ENCODE assay signal across 8 mouse cellular contexts in the genomic region with DNA sequence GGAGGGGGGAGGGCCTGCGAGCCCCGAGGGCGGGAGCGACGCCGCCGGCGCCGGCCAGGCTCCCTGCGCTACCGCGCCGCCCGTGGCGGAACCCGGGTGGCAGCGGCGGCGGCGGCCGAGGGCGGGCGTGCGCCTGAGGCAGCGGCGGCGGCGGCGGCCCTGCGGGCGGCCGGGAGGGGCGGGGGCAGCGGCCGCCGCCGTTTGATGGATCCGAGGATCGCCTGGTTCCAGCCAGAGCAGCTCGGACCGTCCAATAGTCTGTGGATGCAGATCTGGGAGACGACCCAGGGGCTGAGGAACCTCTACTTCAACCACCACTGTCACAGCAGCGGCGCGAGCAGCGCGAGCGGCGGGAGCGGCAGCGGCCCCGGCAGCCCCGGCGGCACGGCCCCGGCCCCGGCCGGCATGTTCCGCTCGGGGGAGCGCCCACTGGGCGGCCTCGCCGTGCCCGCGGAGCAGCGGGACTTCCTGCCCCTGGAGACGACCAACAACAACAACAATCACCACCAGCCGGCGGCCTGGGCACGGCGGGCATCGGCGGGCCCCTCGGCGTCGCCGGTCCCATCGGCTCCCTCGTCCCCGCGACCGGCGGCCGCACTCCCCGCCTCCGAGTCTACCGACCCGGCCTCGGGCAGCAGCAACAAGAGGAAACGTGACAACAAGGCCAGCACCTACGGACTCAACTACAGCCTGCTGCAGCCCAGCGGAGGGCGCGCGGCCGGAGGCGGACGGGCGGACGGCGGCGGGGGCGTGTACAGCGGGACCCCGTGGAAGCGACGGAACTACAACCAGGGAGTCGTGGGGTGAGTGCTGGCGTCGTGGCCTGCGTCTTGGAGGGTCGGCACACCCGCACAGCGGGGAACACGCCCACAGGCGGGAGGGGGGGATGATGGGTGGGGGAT. TPM values are rescaled to one million over a fixed set of nuclear protein-coding genes. Genes with fewer than 3 reads are reported as not detected.
DNase-seq lines count a peak whose midpoint lies in the region; ATAC-seq and TF ChIP-seq lines count a peak whose summit lies in the region.

No protein-coding gene starts in this region.

- peak overlapping the region; percentile 87 for H3K4me3 ChIP-seq in E14TG2a.4 (replicated peaks; ENCODE audit: low read length)
- peak overlapping the region; percentile 71 for H3K4me3 ChIP-seq in brown adipose tissue, adult 24 weeks (ENCODE audit: insufficient read depth, low read depth, low read length)
- H3K4me3 ChIP-seq in forebrain, embryonic 11.5 days (ENCODE audit: low read depth, low read length): peak overlapping the region; percentile 94
- peak overlapping the region; percentile 79 for H3K4me3 ChIP-seq in lung, embryonic 15.5 days
- H3K4me3 ChIP-seq in neural tube, embryonic 15.5 days (replicated peaks): peak overlapping the region; percentile 91

- no peaks in the 10 kb centered on the region for H3K9me3 ChIP-seq in E14TG2a.4 (ENCODE audit: low read length)
- H3K9me3 ChIP-seq in forebrain, embryonic 11.5 days (ENCODE audit: control insufficient read depth, low read length): no peaks in the 10 kb centered on the region
- no peaks in the 10 kb centered on the region for H3K9me3 ChIP-seq in lung, embryonic 15.5 days
- H3K9me3 ChIP-seq in neural tube, embryonic 15.5 days (replicated peaks): no peaks in the 10 kb centered on the region

- TF ChIP-seq CTCF in E14TG2a.4 (conservative IDR thresholded peaks at IDR 0.05; ENCODE audit: low read length): no peak

- peaks cover 3% of the 10 kb centered on the region; the same call in 1 of the 2 replicates for H3K27me3 ChIP-seq in E14TG2a.4 (ENCODE audit: insufficient read depth, low read length)
- no peaks in the 10 kb centered on the region for H3K27me3 ChIP-seq in forebrain, embryonic 11.5 days (ENCODE audit: control insufficient read depth, insufficient read depth, low read length)
- no peaks in the 10 kb centered on the region for H3K27me3 ChIP-seq in lung, embryonic 15.5 days
- H3K27me3 ChIP-seq in neural tube, embryonic 15.5 days (replicated peaks): no peaks in the 10 kb centered on the region

- intact Hi-C loops in heart, postnatal 10 days (cut with DNase I): loop anchor here (2.0 to 5.0 kb wide), 3 partner anchors 45 to 427 kb away; a partner anchor contains a TSS

- under 1% methylated on average over 78 of the region's 117 CpGs for WGBS in forebrain, embryonic 11.5 days
- under 1% methylated on average over 104 of the region's 117 CpGs for WGBS in lung, embryonic 15.5 days
- WGBS in neural tube, embryonic 15.5 days: under 1% methylated on average over 82 of the region's 117 CpGs

- peak; percentile 39 for ATAC-seq in forebrain, embryonic 11.5 days (replicated peaks; ENCODE audit: low FRiP score)
- peak; percentile 60 for ATAC-seq in lung, embryonic 15.5 days (ENCODE audit: borderline replicate concordance, extremely low read depth, low FRiP score, low TSS enrichment)
- ATAC-seq in neural tube, embryonic 15.5 days (ENCODE audit: low FRiP score): peak; percentile 54

- peak; percentile 77 for DNase-seq in forebrain, embryonic 11.5 days (ENCODE audit: low spot score)
- peak; percentile 35 to 52 for DNase-seq in heart, postnatal 10 days
- peak; percentile 23 to 62 for DNase-seq in kidney, postnatal 25 days
- peak; percentile 57 for DNase-seq in testis, postnatal 14 days (ENCODE audit: low spot score)

- H3K9ac ChIP-seq in forebrain, embryonic 11.5 days (ENCODE audit: low read length): peak overlapping the region; percentile 79
- peak overlapping the region; percentile 82 for H3K9ac ChIP-seq in lung, embryonic 15.5 days
- H3K9ac ChIP-seq in neural tube, embryonic 15.5 days (replicated peaks): peak overlapping the region; percentile 86

- peaks cover 44% of the 10 kb centered on the region for H3K36me3 ChIP-seq in E14TG2a.4 (ENCODE audit: insufficient read depth, low read length)
- no peaks in the 10 kb centered on the region for H3K36me3 ChIP-seq in forebrain, embryonic 11.5 days (ENCODE audit: control insufficient read depth, insufficient read depth, low read length)
- peaks cover 2% of the 10 kb centered on the region; the same call in 1 of the 2 replicates for H3K36me3 ChIP-seq in lung, embryonic 15.5 days
- no peaks in the 10 kb centered on the region for H3K36me3 ChIP-seq in neural tube, embryonic 15.5 days

- H3K27ac ChIP-seq in brown adipose tissue, adult 24 weeks (replicated peaks; ENCODE audit: low read depth, low read length): peak overlapping the region; percentile 46
- peak overlapping the region; percentile 92; the same call in 1 of the 2 replicates for H3K27ac ChIP-seq in forebrain, embryonic 11.5 days (ENCODE audit: low read depth, low read length)
- peak overlapping the region; percentile 96 for H3K27ac ChIP-seq in lung, embryonic 15.5 days
- H3K27ac ChIP-seq in neural tube, embryonic 15.5 days (replicated peaks): peak overlapping the region; percentile 96

- H3K4me2 ChIP-seq in forebrain, embryonic 11.5 days (ENCODE audit: low read depth, low read length, severe bottlenecking): peak overlapping the region; percentile 94
- peak overlapping the region; percentile 95 for H3K4me2 ChIP-seq in lung, embryonic 15.5 days
- H3K4me2 ChIP-seq in neural tube, embryonic 15.5 days: peak overlapping the region; percentile 88

- H3K4me1 ChIP-seq in E14TG2a.4 (replicated peaks; ENCODE audit: low read depth, low read length): peaks cover 35% of the 10 kb centered on the region
- H3K4me1 ChIP-seq in brown adipose tissue, adult 24 weeks (ENCODE audit: control insufficient read depth, insufficient read depth, insufficient read length, low read length): peaks cover 24% of the 10 kb centered on the region
- peaks cover 7% of the 10 kb centered on the region for H3K4me1 ChIP-seq in forebrain, embryonic 11.5 days (replicated peaks; ENCODE audit: control insufficient read depth, insufficient read depth, low read length)
- H3K4me1 ChIP-seq in lung, embryonic 15.5 days: peaks cover 33% of the 10 kb centered on the region
- H3K4me1 ChIP-seq in neural tube, embryonic 15.5 days: peaks cover 50% of the 10 kb centered on the region

RNA-seq across cellular contexts. Expression of a gene that starts 0.9 kb away (rescaled TPM):
- 15.1 and 22.6 TPM in 2 replicates for polyA plus RNA-seq in brown adipose tissue, adult 24 weeks (2012; ENCODE audit: insufficient read depth, insufficient read length, missing spikeins)
- 12.1 and 12.5 TPM in 2 replicates for polyA plus RNA-seq in forebrain, embryonic 11.5 days (2014; fragmentation: Nextera tagmentation; extraction: Ambion mirVana)
- 10 to 100 TPM; 15.7 to 19.4 TPM for total RNA-seq in heart, postnatal 10 days (2021)
- polyA plus RNA-seq in lung, embryonic 15.5 days (2015; fragmentation: Nextera tagmentation; extraction: Ambion mirVana): 8.4 and 8.6 TPM in 2 replicates
- polyA plus RNA-seq in neural tube, embryonic 15.5 days (2015; fragmentation: Nextera tagmentation; extraction: Ambion mirVana): 8.5 and 9.7 TPM in 2 replicates

Comparison
In these comparisons a context has a peak if more than half of its experiments do, and no peak if none do; other contexts are left out.
1. Peak in every context shown above with its lines: DNase-seq, ATAC-seq, H3K4me3 ChIP-seq and H3K27ac ChIP-seq.
2. H3K27ac ChIP-seq: peak in every context shown above with its lines; median percentile 96 in lung, embryonic 15.5 days; 96 in neural tube, embryonic 15.5 days; 92 in forebrain, embryonic 11.5 days; 46 in brown adipose tissue, adult 24 weeks.